ENCODE assay signal across 8 mouse cellular contexts in the genomic region with DNA sequence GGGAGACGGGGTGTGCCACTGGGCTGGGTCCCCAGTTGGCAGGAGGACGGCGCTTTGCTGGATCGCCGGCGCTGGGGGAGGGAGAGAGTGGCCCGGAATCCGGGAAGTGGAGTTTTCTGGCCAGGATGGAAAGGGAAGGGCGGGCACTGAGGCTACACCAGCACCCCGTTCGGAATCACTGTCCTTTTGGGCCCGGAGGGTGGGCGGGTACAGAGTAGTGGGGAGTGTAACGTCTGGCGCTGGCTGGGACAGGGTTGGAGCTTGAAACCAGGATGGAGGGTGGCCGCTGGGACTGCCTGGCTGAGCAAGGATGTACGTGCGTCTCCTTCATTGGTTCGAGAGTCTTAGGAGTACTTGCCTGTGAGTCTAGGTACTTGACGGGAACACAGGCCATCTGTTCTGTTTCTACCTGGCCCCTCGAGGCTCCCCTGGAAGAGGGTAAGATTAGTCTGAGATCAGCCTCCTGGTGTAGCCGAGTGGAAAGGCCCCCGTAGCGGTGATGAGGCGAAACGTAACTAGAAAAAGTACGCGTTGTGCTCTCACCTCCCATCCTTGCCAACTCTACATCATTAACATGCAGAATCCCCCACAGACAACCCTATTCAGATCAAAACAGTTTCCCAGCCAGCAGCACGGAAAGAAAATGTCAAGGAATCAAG. TPM values are rescaled to one million over a fixed set of nuclear protein-coding genes. Genes with fewer than 3 reads are reported as not detected.
DNase-seq lines count a peak whose midpoint lies in the region; ATAC-seq and TF ChIP-seq lines count a peak whose summit lies in the region.

No protein-coding gene starts in this region.

- TF ChIP-seq CTCF in testis, adult 2 months (IDR thresholded peaks at IDR 0.05; ENCODE audit: control insufficient read depth, insufficient read depth, insufficient replicate concordance, low read depth, low read length) = no peak

- no peak for DNase-seq in cerebellum, adult 9-11 months
- DNase-seq in kidney, postnatal 10 days = peak; percentile 65
- DNase-seq in liver, embryonic 13.5 days = peak; percentile 17
- peak; percentile 49 for DNase-seq in neural tube, embryonic 11.5 days (ENCODE audit: low spot score)

- peaks cover 61% of the 10 kb centered on the region for H3K4me1 ChIP-seq in erythroblast, embryonic 14.5 days (ENCODE audit: control insufficient read depth)
- H3K4me1 ChIP-seq in heart, embryonic 12.5 days (replicated peaks) = peaks cover 39% of the 10 kb centered on the region
- H3K4me1 ChIP-seq in liver, embryonic 13.5 days (replicated peaks) = peaks cover 57% of the 10 kb centered on the region
- peaks cover 18% of the 10 kb centered on the region for H3K4me1 ChIP-seq in neural tube, embryonic 11.5 days (ENCODE audit: control insufficient read depth, insufficient read depth, low read length)
- peaks cover 19% of the 10 kb centered on the region for H3K4me1 ChIP-seq in testis, adult 2 months (ENCODE audit: control insufficient read depth, insufficient read depth, low read length)

- H3K9ac ChIP-seq in heart, embryonic 12.5 days = peak overlapping the region; percentile 99
- H3K9ac ChIP-seq in liver, embryonic 13.5 days = peak overlapping the region; percentile 94
- H3K9ac ChIP-seq in neural tube, embryonic 11.5 days (ENCODE audit: low read length) = peak overlapping the region; percentile 94

- H3K9me3 ChIP-seq in erythroblast, embryonic 14.5 days (ENCODE audit: control insufficient read depth, low read length) = peaks cover 12% of the 10 kb centered on the region
- peaks cover 8% of the 10 kb centered on the region for H3K9me3 ChIP-seq in heart, embryonic 12.5 days (replicated peaks)
- no peaks in the 10 kb centered on the region for H3K9me3 ChIP-seq in liver, embryonic 13.5 days (replicated peaks)
- H3K9me3 ChIP-seq in neural tube, embryonic 11.5 days (ENCODE audit: control insufficient read depth, low read length) = no peaks in the 10 kb centered on the region

- no peak for TF ChIP-seq POLR2A in testis, adult 2 months (IDR thresholded peaks at IDR 0.05; ENCODE audit: control insufficient read depth, low read depth, low read length)

- no peaks in the 10 kb centered on the region for H3K27me3 ChIP-seq in erythroblast, embryonic 14.5 days (ENCODE audit: control insufficient read depth)
- no peaks in the 10 kb centered on the region for H3K27me3 ChIP-seq in heart, embryonic 12.5 days (replicated peaks)
- no peaks in the 10 kb centered on the region for H3K27me3 ChIP-seq in liver, embryonic 13.5 days
- H3K27me3 ChIP-seq in neural tube, embryonic 11.5 days (ENCODE audit: control insufficient read depth, insufficient read depth, low read length) = no peaks in the 10 kb centered on the region
- H3K27me3 ChIP-seq in testis, adult 2 months (ENCODE audit: control insufficient read depth, insufficient read depth, low read length) = no peaks in the 10 kb centered on the region

- peak overlapping the region; percentile 85 for H3K27ac ChIP-seq in heart, embryonic 12.5 days (ENCODE audit: poor library complexity, severe bottlenecking)
- H3K27ac ChIP-seq in liver, embryonic 13.5 days = peak overlapping the region; percentile 88
- no peak overlapping the region for H3K27ac ChIP-seq in neural tube, embryonic 11.5 days (ENCODE audit: low read depth, low read length)
- H3K27ac ChIP-seq in testis, adult 2 months (ENCODE audit: control insufficient read depth, insufficient read depth, low read depth, low read length) = peak overlapping the region; percentile 47

- peak overlapping the region; percentile 87 for H3K4me3 ChIP-seq in erythroblast, embryonic 14.5 days (replicated peaks)
- peak overlapping the region; percentile 97 for H3K4me3 ChIP-seq in heart, embryonic 12.5 days
- H3K4me3 ChIP-seq in liver, embryonic 13.5 days (replicated peaks) = peak overlapping the region; percentile 95
- H3K4me3 ChIP-seq in neural tube, embryonic 11.5 days (ENCODE audit: low read depth, low read length) = peak overlapping the region; percentile 95
- H3K4me3 ChIP-seq in testis, adult 2 months (ENCODE audit: control insufficient read depth, low read depth, low read length) = peak overlapping the region; percentile 89

- H3K36me3 ChIP-seq in erythroblast, embryonic 14.5 days (ENCODE audit: control insufficient read depth) = peaks cover 32% of the 10 kb centered on the region
- peaks cover 11% of the 10 kb centered on the region for H3K36me3 ChIP-seq in heart, embryonic 12.5 days
- H3K36me3 ChIP-seq in liver, embryonic 13.5 days = peaks cover 27% of the 10 kb centered on the region
- no peaks in the 10 kb centered on the region for H3K36me3 ChIP-seq in neural tube, embryonic 11.5 days (ENCODE audit: control insufficient read depth, insufficient read depth, low read length)
- H3K36me3 ChIP-seq in testis, adult 2 months (ENCODE audit: control insufficient read depth, insufficient read depth, low read length) = no peaks in the 10 kb centered on the region

- peak overlapping the region; percentile 76 for H3K4me2 ChIP-seq in heart, embryonic 12.5 days
- H3K4me2 ChIP-seq in liver, embryonic 13.5 days = peak overlapping the region; percentile 98
- H3K4me2 ChIP-seq in neural tube, embryonic 11.5 days (ENCODE audit: low read depth) = peak overlapping the region; percentile 89

- under 1% methylated on average over 29 of the region's 29 CpGs for WGBS in heart, embryonic 12.5 days
- WGBS in liver, embryonic 13.5 days (ENCODE audit: insufficient replicate concordance) = 1% methylated on average over 29 of the region's 29 CpGs
- under 1% methylated on average over 28 of the region's 29 CpGs for WGBS in neural tube, embryonic 11.5 days

- ATAC-seq in cerebellum, adult (ENCODE audit: insufficient number of reproducible peaks, low FRiP score, low TSS enrichment) = peak; percentile 42; the same call in 1 of the 2 replicates
- peak; percentile 36 for ATAC-seq in heart, embryonic 12.5 days (ENCODE audit: insufficient number of reproducible peaks, low FRiP score)
- peak; percentile 26 for ATAC-seq in liver, embryonic 13.5 days (ENCODE audit: low read depth)
- peak; percentile 32 for ATAC-seq in neural tube, embryonic 11.5 days (ENCODE audit: insufficient read depth, low FRiP score, low TSS enrichment)

RNA-seq across cellular contexts. Expression of gene Ccdc6, which starts 1.1 kb away (rescaled TPM):
- polyA plus RNA-seq in erythroblast, embryonic 14.5 days (2012) = 0.61 and 1.6 TPM in 2 replicates
- 16.2 and 16.9 TPM in 2 replicates for polyA plus RNA-seq in heart, embryonic 12.5 days (2016; fragmentation: Nextera tagmentation; extraction: Ambion mirVana)
- 8.9 and 9.8 TPM in 2 replicates for polyA plus RNA-seq in liver, embryonic 13.5 days (2015; fragmentation: Nextera tagmentation; extraction: Ambion mirVana)
- 21.6 and 23.4 TPM in 2 replicates for polyA plus RNA-seq in neural tube, embryonic 11.5 days (2014; fragmentation: Nextera tagmentation; extraction: Ambion mirVana)
- polyA plus RNA-seq in testis, adult 2 months (2012; rRNA removed) = 63.9 and 73.0 TPM in 2 replicates
